Mouse (Mus musculus) forebrain, embryonic 13.5 days (tissue): ENCODE data around the gene Lrrc8e. TPM values are rescaled to one million over a fixed set of nuclear protein-coding genes. Genes with fewer than 3 reads are reported as not detected.

Experiments
- ATAC-seq: fragments of 200-750 bp; cut with Nextera tagmentation; 2 replicates; pipeline ENCODE4 v1.8.0; 2017
- H3K27ac ChIP-seq: fragments of 300-500 bp; sonication (generic); 2 replicates; pipeline ENCODE4 v1.5.1; 2015; ENCODE audit warnings: inconsistent platforms, mild to moderate bottlenecking, moderate library complexity
- H3K27me3 ChIP-seq: fragments of 300-500 bp; sonication (generic); 2 replicates; pipeline ENCODE4 v1.6.1; 2015; ENCODE audit warnings: mild to moderate bottlenecking, inconsistent platforms
- H3K36me3 ChIP-seq: fragments of 300-500 bp; sonication (generic); 2 replicates; pipeline ENCODE4 v1.6.1; 2015; ENCODE audit warnings: mild to moderate bottlenecking, inconsistent platforms; ENCODE audit not compliant: poor library complexity, severe bottlenecking
- H3K4me1 ChIP-seq: fragments of 300-500 bp; sonication (generic); 2 replicates; pipeline ENCODE4 v1.6.1; 2015; ENCODE audit warnings: inconsistent platforms
- H3K4me2 ChIP-seq: fragments of 300-500 bp; sonication (generic); 2 replicates; pipeline ENCODE4 v1.6.1; 2015; ENCODE audit warnings: inconsistent platforms, mild to moderate bottlenecking, moderate library complexity
- H3K4me3 ChIP-seq: fragments of 300-500 bp; sonication (generic); 2 replicates; pipeline ENCODE4 v1.5.1; 2015; ENCODE audit warnings: mild to moderate bottlenecking, inconsistent platforms
- H3K9ac ChIP-seq: fragments of 300-500 bp; sonication (generic); 2 replicates; pipeline ENCODE4 v1.6.1; 2015; ENCODE audit warnings: mild to moderate bottlenecking, inconsistent platforms
- H3K9me3 ChIP-seq: fragments of 300-500 bp; sonication (generic); replicated peaks from 2 replicates; pipeline ENCODE4 v1.6.1; 2016; ENCODE audit warnings: inconsistent platforms
- WGBS: fragments of 180-500 bp; shearing (Covaris S2); methylation state at CpG from one replicate; pipeline ENCODE4 v1.1.7; 2015; 5-methylcytosine and 5-hydroxymethylcytosine counted together
- polyA plus RNA-seq: library from polyadenylated mRNA; unstranded; fragments of >200 nt; fragmentation: Nextera tagmentation; extraction: Ambion mirVana; gene quantifications from 2 replicates; pipeline ENCODE4 v1.2.1, GENCODE M21; 2015

Gene Lrrc8e
- polyA plus RNA-seq, 1 experiment from 2014 or later = 0.14 TPM

DNA sequence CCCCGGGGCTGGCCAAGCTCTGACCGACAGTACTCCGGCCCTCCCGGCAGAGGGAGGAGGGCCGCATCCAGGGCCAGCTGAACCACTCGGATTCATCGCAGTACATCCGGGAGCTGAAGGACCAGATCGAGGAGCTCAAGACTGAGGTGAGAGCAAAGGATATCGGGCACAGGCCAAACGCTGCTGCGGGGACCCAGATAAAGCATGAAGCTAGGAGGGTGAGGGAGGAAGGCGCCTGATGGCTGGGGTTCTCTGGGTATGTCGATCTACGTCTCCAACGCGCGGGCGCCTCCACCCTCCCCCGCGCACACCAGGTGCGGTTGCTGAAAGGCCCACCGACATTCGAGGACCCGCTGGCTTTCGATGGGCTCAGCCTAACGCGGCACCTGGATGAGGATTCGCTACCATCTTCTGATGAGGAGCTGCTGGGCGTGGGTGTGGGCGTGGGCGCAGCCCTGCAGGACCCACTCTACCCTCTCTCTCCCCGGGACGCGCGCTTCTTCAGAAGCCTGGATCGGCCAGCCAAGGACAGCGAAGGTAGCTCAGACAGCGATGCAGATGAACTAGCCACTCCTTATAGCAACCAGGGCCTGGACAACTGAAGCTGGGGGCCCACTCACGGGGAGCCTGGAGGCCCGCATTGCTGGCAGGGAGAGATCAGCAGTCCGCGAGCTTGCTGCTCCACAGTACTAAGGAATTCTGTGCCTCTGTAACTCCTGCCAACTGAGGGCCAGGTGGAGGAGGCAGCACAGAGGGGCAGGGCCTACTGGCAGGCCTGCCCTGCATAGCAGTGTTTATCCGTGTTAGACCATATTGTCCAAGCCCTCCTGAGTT is 20.2 kb upstream of the Lrrc8e start:
- peak overlapping the region; percentile 45 for H3K9ac ChIP-seq
- H3K36me3 ChIP-seq = peaks cover 81% of the 10 kb centered on the region
- ATAC-seq = peak; percentile 25; the same call in 1 of the 2 replicates
- 0 out of 2 replicates have a peak, but pooled peaks cover 4% of the 10 kb centered on the region for H3K9me3 ChIP-seq
- H3K27ac ChIP-seq = no peak overlapping the region
- H3K27me3 ChIP-seq = peaks cover 36% of the 10 kb centered on the region
- WGBS = 8% methylated on average over 44 of the region's 44 CpGs
- H3K4me1 ChIP-seq = peaks cover 19% of the 10 kb centered on the region
- H3K4me2 ChIP-seq = peak overlapping the region; percentile 22
- no peak overlapping the region; the same call in 1 of the 2 replicates for H3K4me3 ChIP-seq

DNA sequence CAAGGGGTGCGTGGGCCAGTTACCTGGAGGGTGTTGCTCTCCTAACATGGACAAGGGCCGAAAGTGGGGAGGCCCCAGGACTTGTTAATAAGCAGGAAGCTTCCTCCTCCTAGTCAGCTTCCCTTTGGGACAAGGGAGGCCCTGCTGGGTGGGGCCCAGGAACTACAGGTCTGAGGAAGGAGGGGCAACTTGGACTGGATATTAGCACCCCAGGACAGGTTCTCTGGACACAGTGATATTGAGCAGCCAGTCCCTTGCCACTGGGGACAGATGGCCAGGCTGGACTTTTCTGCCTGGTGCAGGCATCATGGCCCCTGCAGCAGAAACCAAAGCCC is 19.6 kb upstream of the Lrrc8e start:
- Histone ChIP-seq H3K4me1 (peaks cover 19% of the 10 kb centered on the region), H3K27me3 (peaks cover 36% of the 10 kb centered on the region), H3K9ac (peak overlapping the region; percentile 45), H3K36me3 (peaks cover 75% of the 10 kb centered on the region), H3K4me2 (no peak overlapping the region; the same call in 1 of the 2 replicates), H3K4me3 (no peak overlapping the region), H3K9me3 (0 out of 2 replicates have a peak, but pooled peaks cover 4% of the 10 kb centered on the region), H3K27ac (no peak overlapping the region)
- 57% methylated on average over 2 of the region's 2 CpGs for WGBS
- ATAC-seq = no peak

DNA sequence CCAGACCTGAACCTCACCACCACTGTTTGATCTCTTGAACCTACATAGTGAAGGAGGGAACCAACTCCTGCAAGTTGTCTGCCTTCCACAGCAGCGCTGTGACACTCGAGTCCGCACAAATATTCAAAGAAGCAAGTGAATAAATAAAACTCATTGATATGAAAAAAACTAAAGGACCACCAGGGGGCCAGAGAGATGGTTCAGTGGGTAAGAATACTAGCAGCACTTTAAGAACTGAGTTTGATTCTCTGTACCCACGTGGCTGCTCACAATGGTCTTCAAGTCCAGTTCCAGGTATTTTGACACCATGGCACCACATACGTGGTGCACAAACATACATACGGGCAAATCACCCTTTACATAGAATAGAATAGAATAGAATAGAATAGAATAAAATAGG is 15.5 kb upstream of the Lrrc8e start:
- Histone ChIP-seq H3K4me1 (peaks cover 50% of the 10 kb centered on the region), H3K36me3 (peaks cover 57% of the 10 kb centered on the region)

DNA sequence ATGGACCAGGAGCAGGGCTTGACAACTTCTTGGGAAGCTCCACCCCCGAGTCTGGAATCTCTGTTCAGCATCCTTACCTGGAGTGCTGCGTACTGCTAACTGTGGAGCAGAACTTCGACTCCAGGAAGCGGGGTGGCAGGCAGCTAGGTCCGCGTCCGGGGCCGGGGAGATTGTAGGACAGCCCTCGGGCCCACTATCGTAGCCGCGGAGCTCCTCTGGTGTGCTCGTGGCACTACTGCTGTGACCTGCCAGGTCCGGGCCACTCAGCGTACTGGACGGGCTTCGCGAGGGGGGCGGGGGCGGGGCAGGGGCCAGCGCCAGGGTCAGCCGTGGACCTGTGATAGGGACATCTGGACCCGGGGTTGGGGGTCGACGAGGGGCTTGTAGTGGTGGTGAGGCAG is 13.8 kb upstream of the Lrrc8e start:
- WGBS = 2% methylated on average over 25 of the region's 25 CpGs
- peaks cover 35% of the 10 kb centered on the region for H3K4me1 ChIP-seq
- peaks cover 41% of the 10 kb centered on the region for H3K36me3 ChIP-seq
- H3K27ac ChIP-seq = no peak overlapping the region
- H3K9ac ChIP-seq = peak overlapping the region; percentile 65
- H3K4me3 ChIP-seq = peak overlapping the region; percentile 45
- 0 out of 2 replicates have a peak, but pooled peaks cover 4% of the 10 kb centered on the region for H3K9me3 ChIP-seq
- peak overlapping the region; percentile 88 for H3K4me2 ChIP-seq
- ATAC-seq = no peak; the same call in 1 of the 2 replicates
- H3K27me3 ChIP-seq = no peaks in the 10 kb centered on the region

More for the DNA sequence above, 15.5 kb upstream of the Lrrc8e start:
- no peak overlapping the region for H3K9ac ChIP-seq
- H3K4me2 ChIP-seq = 0 out of 2 replicates have a peak overlapping the region, but pooled peaks have one; percentile 5
- 65% methylated on average over 6 of the region's 6 CpGs for WGBS
- H3K27me3 ChIP-seq = peaks cover 12% of the 10 kb centered on the region
- H3K9me3 ChIP-seq = 0 out of 2 replicates have a peak, but pooled peaks cover 4% of the 10 kb centered on the region
- no peak for ATAC-seq
- no peak overlapping the region for H3K27ac ChIP-seq
- H3K4me3 ChIP-seq = no peak overlapping the region

DNA sequence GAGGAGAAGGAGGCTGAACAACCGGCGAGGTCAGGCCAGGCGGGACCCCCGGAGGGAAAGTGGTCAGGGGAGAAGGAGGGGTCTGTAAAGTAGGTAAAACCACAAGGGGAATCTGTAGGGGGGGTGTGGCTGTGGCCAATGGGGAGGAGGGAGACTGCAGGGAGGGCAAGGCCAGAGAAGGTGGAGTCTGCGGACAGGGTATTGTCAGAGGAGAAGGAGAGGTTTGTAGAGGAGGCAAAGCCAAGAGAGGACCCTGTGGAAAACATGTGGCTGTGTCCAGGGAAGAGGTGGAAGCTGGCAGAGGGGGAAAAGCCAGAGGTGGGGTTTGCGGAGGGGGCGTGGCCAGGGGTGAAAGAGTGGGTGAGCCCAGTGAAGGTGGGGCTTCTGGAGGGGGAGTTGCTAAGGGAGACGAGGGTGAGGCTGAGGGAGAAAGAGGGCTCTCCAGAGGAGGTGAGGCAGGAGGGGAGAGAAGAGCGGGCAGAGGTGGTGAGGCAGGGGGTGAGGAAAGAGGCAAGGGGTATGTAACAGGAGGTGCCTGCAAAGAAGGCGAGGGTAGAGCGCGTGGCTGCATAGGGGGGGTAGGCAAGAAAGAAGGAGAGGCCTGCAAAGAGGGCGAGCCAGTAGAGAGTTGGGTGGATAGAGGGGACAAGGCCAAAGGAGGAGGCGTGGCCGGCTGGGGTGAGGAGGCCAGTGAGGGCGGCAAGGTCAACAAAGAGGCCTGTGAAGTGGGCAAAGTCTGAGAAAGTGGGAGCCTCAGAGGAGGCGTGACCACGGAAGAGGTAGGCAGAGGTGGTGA is 13.2 kb upstream of the Lrrc8e start:
- H3K27me3 ChIP-seq = no peaks in the 10 kb centered on the region
- 0 out of 2 replicates have a peak, but pooled peaks cover 4% of the 10 kb centered on the region for H3K9me3 ChIP-seq
- H3K4me3 ChIP-seq = peak overlapping the region; percentile 45
- H3K27ac ChIP-seq = peak overlapping the region; percentile 57
- 9% methylated on average over 18 of the region's 18 CpGs for WGBS
- ATAC-seq = peak; percentile 5; the same call in 1 of the 2 replicates
- H3K4me2 ChIP-seq = peak overlapping the region; percentile 88
- H3K9ac ChIP-seq = peak overlapping the region; percentile 65
- peaks cover 40% of the 10 kb centered on the region for H3K36me3 ChIP-seq
- H3K4me1 ChIP-seq = peaks cover 35% of the 10 kb centered on the region

DNA sequence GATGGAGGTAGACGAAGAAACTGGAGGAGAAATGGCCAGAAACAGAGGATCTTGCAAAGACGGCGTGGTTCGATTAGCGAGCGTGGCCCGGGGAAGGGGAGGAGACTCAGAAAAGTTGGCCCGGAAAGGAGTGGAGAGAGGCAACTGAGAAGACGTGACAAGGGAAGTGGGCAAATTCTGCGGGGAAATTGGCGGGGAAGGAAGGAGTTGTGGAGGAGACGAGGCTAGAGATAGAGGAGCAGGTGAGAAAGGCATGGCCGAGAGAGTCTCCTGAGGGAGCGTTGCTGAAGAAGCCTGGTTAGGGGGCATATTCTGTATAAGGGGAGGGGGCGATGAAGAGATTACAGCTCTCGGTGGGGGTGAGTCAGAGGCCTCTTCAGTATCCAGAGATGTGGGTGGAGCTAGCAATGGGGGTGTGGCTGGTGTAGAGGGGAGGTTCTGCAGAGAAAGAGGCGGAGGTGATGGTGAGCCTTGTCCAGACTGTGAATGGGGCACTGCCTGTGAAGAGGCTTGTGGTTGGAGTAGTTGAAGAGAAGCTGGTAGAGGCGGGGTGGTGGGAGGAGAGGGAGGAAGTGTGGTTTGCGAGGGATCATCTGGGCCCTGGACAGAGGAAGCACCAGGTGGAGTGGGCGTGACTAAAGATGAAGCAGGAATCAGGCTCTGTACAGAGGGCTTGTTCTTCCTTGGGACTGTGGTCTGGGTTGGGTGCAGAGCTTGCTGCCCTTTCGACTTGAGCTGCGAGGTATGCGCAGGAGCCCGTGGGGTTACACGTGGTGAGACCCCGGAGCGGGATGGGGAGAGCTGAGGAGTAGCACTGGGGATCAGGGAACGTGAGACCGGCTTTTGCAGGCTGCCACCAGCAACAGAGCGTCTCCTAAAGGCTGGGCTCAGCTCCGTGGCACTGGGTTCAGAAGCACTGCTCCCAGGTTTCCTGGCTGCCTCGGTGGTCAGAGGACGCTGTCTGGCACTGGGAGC is 12.3 kb upstream of the Lrrc8e start:
- H3K36me3 ChIP-seq = peaks cover 32% of the 10 kb centered on the region
- no peak for ATAC-seq
- H3K4me2 ChIP-seq = peak overlapping the region; percentile 88
- peak overlapping the region; percentile 65; the same call in 1 of the 2 replicates for H3K9ac ChIP-seq
- 16% methylated on average over 33 of the region's 33 CpGs for WGBS
- no peaks in the 10 kb centered on the region for H3K27me3 ChIP-seq
- H3K27ac ChIP-seq = peak overlapping the region; percentile 57
- H3K9me3 ChIP-seq = 0 out of 2 replicates have a peak, but pooled peaks cover 3% of the 10 kb centered on the region
- peak overlapping the region; percentile 45 for H3K4me3 ChIP-seq
- peaks cover 35% of the 10 kb centered on the region for H3K4me1 ChIP-seq

DNA sequence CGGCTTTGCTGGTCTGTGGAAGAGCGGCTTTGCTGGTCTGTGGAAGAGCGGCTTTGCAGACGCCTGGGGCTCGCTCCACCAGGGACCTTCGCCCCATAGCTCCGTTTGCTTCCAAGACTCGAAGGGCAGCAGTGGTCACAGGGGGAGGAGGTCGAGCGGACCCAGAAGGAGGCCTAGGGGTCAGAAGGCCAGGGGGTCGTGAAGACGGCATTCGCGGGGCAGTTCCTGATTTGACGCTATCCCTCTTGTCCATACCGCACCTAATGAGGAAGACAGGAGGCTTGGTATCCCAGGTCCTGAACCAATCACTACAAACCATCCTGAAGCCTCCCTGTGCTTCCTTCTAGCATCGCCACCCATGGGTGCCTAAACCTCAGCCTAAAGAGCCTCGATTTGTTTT is 10.3 kb upstream of the Lrrc8e start:
- Histone ChIP-seq H3K4me2 (peak overlapping the region; percentile 88), H3K27me3 (no peaks in the 10 kb centered on the region), H3K4me3 (peak overlapping the region; percentile 74), H3K27ac (peak overlapping the region; percentile 94), H3K9ac (peak overlapping the region; percentile 95), H3K4me1 (peaks cover 35% of the 10 kb centered on the region), H3K9me3 (no peaks in the 10 kb centered on the region), H3K36me3 (peaks cover 15% of the 10 kb centered on the region)
- peak; percentile 12 for ATAC-seq
- WGBS = 2% methylated on average over 18 of the region's 18 CpGs

DNA sequence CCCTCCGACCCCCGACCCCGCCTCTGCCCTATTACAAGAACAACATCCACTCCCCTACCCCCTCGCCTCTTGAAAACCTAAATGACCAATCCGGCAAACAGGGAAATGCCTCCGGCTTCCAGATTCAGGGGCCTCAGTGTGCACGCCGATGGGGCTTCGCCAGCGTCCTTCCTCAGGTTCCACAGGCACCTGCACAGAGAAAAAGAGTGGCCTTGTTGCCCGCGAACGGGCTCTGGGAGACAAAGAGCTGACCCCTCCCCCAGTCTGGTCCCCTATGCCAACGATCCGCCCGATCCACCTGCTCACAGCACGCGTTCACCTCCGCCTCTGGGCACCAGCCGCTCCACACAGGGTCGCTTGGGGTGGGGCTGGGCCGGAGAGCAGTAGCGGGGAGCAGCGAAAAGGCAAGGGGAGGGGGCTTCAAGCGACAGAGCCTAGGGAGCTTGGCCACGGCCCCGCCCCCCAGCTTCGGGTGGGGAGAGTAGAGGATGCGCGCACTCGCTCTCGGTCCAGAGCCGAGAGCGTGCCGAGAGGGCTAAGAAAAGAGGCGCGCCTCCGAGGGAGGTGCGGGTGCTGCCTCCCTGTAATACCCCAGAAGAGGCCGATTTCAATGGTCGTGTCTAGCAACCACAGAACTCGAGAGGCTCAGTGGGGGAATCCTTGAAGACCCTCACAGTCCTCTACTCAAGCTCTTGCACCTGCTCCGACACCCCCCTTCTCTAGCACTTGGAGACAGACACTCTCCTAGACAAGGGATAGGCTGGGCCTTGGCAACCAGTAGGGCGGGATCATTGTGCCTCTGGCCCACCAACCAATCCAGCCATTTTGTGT is 9.6 kb upstream of the Lrrc8e start, which contains the start of gene Prr36:
Gene Prr36, minus strand, starts transcription at position 669 of the 831 bp plus-strand sequence.
- Histone ChIP-seq H3K4me3 (peak within 1 kb of the TSS; percentile 74), H3K36me3 (peaks cover 15% of the 10 kb centered on the region), H3K4me1 (peaks cover 35% of the 10 kb centered on the region), H3K9me3 (no peaks in the 10 kb centered on the region), H3K27ac (peak within 1 kb of the TSS; percentile 94), H3K4me2 (peak within 1 kb of the TSS; percentile 88), H3K9ac (peak within 1 kb of the TSS; percentile 95), H3K27me3 (no peaks in the 10 kb centered on the region)
- peak; percentile 92 for ATAC-seq
- under 1% methylated on average over 44 of the region's 44 CpGs for WGBS

DNA sequence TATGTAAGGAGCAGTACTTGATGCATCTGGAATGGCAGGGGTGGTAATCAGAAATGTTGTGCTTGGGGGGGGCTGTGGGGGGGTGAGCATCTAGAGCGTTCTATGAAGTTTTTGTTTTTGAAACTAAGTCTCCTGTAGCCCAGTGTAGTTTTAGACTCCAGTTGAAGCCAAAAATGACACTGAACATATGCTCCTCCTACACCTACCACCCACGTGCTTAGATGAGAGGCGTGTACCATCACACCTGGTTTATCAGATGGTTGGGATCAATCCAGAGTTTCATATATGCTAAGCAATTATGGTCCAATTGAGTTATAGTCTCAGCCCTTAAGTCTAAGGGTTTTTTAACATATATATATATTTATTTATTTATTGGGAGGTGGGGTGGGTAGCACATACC is 7.0 kb upstream of the Lrrc8e start:
- no peak overlapping the region for H3K9ac ChIP-seq
- H3K27me3 ChIP-seq = no peaks in the 10 kb centered on the region; the same call in 1 of the 2 replicates
- peaks cover 9% of the 10 kb centered on the region for H3K36me3 ChIP-seq
- H3K9me3 ChIP-seq = no peaks in the 10 kb centered on the region
- WGBS = 98% methylated on average over 3 of the region's 3 CpGs
- no peak overlapping the region for H3K4me3 ChIP-seq
- peaks cover 15% of the 10 kb centered on the region for H3K4me1 ChIP-seq
- no peak overlapping the region for H3K27ac ChIP-seq
- ATAC-seq = no peak
- no peak overlapping the region for H3K4me2 ChIP-seq

DNA sequence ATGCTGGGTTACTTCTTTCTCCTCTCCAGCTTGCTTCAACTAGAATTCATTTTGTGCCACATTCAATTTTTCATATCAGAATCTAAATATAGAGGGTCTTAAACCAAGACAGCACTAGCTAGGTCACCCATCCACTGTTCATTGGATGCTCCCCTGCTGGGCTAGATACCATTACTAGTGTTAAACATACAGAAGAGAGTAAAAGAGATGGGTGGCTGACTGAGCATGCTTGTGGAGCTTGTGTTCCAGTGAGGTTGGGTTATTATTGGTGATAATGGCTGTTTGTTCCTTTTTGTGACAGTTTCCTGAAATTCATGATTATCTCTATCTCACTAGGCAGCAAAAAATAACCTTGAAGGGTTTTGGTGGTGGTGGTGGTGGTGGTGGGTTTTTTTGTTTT is 4.6 kb upstream of the Lrrc8e start:
- Histone ChIP-seq H3K9me3 (no peaks in the 10 kb centered on the region), H3K4me3 (no peak overlapping the region), H3K9ac (no peak overlapping the region), H3K36me3 (no peaks in the 10 kb centered on the region), H3K4me2 (no peak overlapping the region), H3K27ac (no peak overlapping the region), H3K27me3 (peaks cover 19% of the 10 kb centered on the region), H3K4me1 (peaks cover 6% of the 10 kb centered on the region; the same call in 1 of the 2 replicates)
- no peak for ATAC-seq
